ENCODE assay signal across 12 mouse cellular contexts in genomic region chr4:11895857-11896825, GRCm38 (mm10).
DNase-seq lines count a peak whose midpoint lies in the region; ATAC-seq and TF ChIP-seq lines count a peak whose summit lies in the region.
"Had no signal": no experiment of that assay in that cellular context is flagged by ENCODE, and none has a peak within 500 bp of the region (broad histone marks: within the 10 kb centered on the region; RNA-seq: fewer than 3 reads in every experiment).

No protein-coding gene starts in this region.

- ATAC-seq in hematopoietic stem cell, adult 5-6 weeks (replicated peaks in 1 of 2; ENCODE audit: insufficient read depth in 1 of 2, low FRiP score in 2 of 2, low TSS enrichment in 1 of 2, low read depth in 1 of 2, poor library complexity in 2 of 2, severe bottlenecking in 2 of 2), result peak; percentile 17 to 46; a peak in 1 of 4 replicates

- H3K27ac ChIP-seq in gastrocnemius, adult 2 months, result peak overlapping the region; percentile 13; the same call in 1 of the 2 replicates
- H3K27ac ChIP-seq: embryonic facial prominence, embryonic 15.5 days; neural tube, embryonic 12.5 days had no signal

- DNase-seq in gastrocnemius, adult 2 months, result peak; percentile 33
- DNase-seq in gastrocnemius, postnatal 10 days, result no peak
- DNase-seq in ovary, postnatal 36 days (ENCODE audit: low spot score), result peak; percentile 38
- DNase-seq in ovary, postnatal 10 days (ENCODE audit: low spot score), result no peak
- DNase-seq in thymus, postnatal 36 days, result no peak
- no peak for DNase-seq in embryo, embryonic 10 days (ENCODE audit: low spot score)
- no peak for DNase-seq in right cerebral cortex, adult 18-20 months
- DNase-seq: cerebellum, adult 18-20 months; gastrocnemius, postnatal 25 days had no signal

- intact Hi-C loops in gastrocnemius, adult 2 months (cut with DNase I), result no loop called here

- TF ChIP-seq CTCF in gastrocnemius, adult 2 months (IDR thresholded peaks at IDR 0.05), result no peak

- H3K4me3 ChIP-seq in gastrocnemius, adult 2 months, result no peak overlapping the region
- H3K4me3 ChIP-seq: embryonic facial prominence, embryonic 15.5 days; neural tube, embryonic 12.5 days had no signal

Comparison
In these comparisons a context has a peak if more than half of its experiments do, and no peak if none do; other contexts are left out.
1. DNase-seq: peak in gastrocnemius, adult 2 months (single experiment) and ovary, postnatal 36 days (single experiment); none in gastrocnemius, postnatal 10 days (single experiment), ovary, postnatal 10 days (single experiment), thymus, postnatal 36 days (0 of 2), embryo, embryonic 10 days (single experiment) and right cerebral cortex, adult 18-20 months (single experiment).